Mouse (Mus musculus) ES-E14 (cell line): ENCODE data around the gene Nsd1. TPM values are rescaled to one million over a fixed set of nuclear protein-coding genes. Genes with fewer than 3 reads are reported as not detected.
A peak's percentile ranks its signal among the peaks of the same experiment; 100 is the strongest.

Source experiments
- DNase-seq: peaks from one replicate; pipeline ENCODE4 v3.0.0-alpha.2; 2013; ENCODE audit warnings: low read depth, low spot score
- H3K27ac ChIP-seq: 2 replicates; pipeline ENCODE4 v1.5.1; 2012; ENCODE audit warnings: low read depth, mild to moderate bottlenecking, low read length, moderate library complexity, mixed read lengths; ENCODE audit not compliant: poor library complexity, insufficient read depth, severe bottlenecking
- H3K36me3 ChIP-seq: 2 replicates; pipeline ENCODE4 v1.6.1; 2012; ENCODE audit warnings: mild to moderate bottlenecking, low read length, moderate library complexity, mixed read lengths; ENCODE audit not compliant: control insufficient read depth, poor library complexity, insufficient read depth, severe bottlenecking
- H3K4me1 ChIP-seq, 2 experiments: fragments of 150-350 bp in 1 of 2; sonication (generic) in 1 of 2; 2 replicates each; pipeline ENCODE4 v1.6.1; 2012; ENCODE audit warnings: low read length in 2 of 2, mild to moderate bottlenecking in 1 of 2, mixed read lengths in 1 of 2; ENCODE audit not compliant: control insufficient read depth in 2 of 2, insufficient read depth in 2 of 2, poor library complexity in 1 of 2
- H3K4me3 ChIP-seq, 2 experiments: fragments of 150-350 bp in 1 of 2; sonication (generic) in 1 of 2; 2 replicates each; pipeline ENCODE4 v1.5.1; 2012; ENCODE audit warnings: low read length in 2 of 2, low read depth in 1 of 2, mild to moderate bottlenecking in 1 of 2, mixed read lengths in 1 of 2; ENCODE audit not compliant: insufficient read depth in 1 of 2, poor library complexity in 1 of 2, severe bottlenecking in 1 of 2
- H3K9ac ChIP-seq: 2 replicates; pipeline ENCODE4 v1.6.1; 2012; ENCODE audit warnings: low read depth, mild to moderate bottlenecking, low read length, mixed read lengths; ENCODE audit not compliant: poor library complexity, insufficient read depth, severe bottlenecking
- H3K9me3 ChIP-seq: fragments of 150-350 bp; sonication (generic); 2 replicates; pipeline ENCODE4 v1.6.1; 2012; ENCODE audit warnings: low read depth, mild to moderate bottlenecking, low read length; ENCODE audit not compliant: control insufficient read depth, insufficient read depth
- CHD2 ChIP-seq: IDR thresholded peaks from 2 replicates; pipeline ENCODE4 v1.6.1; 2014; ENCODE audit warnings: mild to moderate bottlenecking, low read depth, low read length, inconsistent platforms
- HCFC1 ChIP-seq: IDR thresholded peaks from 2 replicates; pipeline ENCODE4 v1.6.1; 2012; ENCODE audit warnings: low read length, inconsistent platforms, borderline replicate concordance; ENCODE audit not compliant: insufficient read depth
- MAFK ChIP-seq: IDR thresholded peaks from 2 replicates; pipeline ENCODE4 v1.6.1; 2014; ENCODE audit warnings: mild to moderate bottlenecking, low read depth, low read length, inconsistent platforms; ENCODE audit not compliant: insufficient read depth
- ZC3H11A ChIP-seq: IDR thresholded peaks from 2 replicates; pipeline ENCODE4 v1.6.1; 2012; ENCODE audit warnings: low read depth, mild to moderate bottlenecking, inconsistent platforms, low read length, borderline replicate concordance
- ZNF384 ChIP-seq: IDR thresholded peaks from 2 replicates; pipeline ENCODE4 v1.6.1; 2012; ENCODE audit warnings: low read depth, low read length, inconsistent platforms
- in situ Hi-C, 2 experiments: fragments of 600-800 bp; cut with MboI; formaldehyde crosslinking; loops; one replicate each; pipeline ENCODE4 v1.15.1; 2025; ENCODE audit warnings: low sequenced_read_pairs in 2 of 2, inconsistent platforms in 1 of 2; ENCODE audit not compliant: unreplicated experiment in 2 of 2
- total RNA-seq: library from RNA; depleted of rRNA; stranded (reverse); fragments of 300-350 nt; gene quantifications from 2 replicates; pipeline ENCODE4 v1.2.3, GENCODE M21; 2012

The Nsd1 gene
- total RNA-seq, 1 experiment = 135 TPM

GRCm38 (mm10) chr13:55327633-55328032 lies 118.1 kb downstream of the Nsd1 start:
- peaks cover 24% of the 10 kb centered on the region for H3K36me3 ChIP-seq
- no peak overlapping the region for H3K4me3 ChIP-seq
- in situ Hi-C loops = no loop called here
- no peaks in the 10 kb centered on the region for H3K9me3 ChIP-seq
- H3K9ac ChIP-seq = 0 out of 2 replicates have a peak overlapping the region, but pooled peaks have one; percentile 27
- H3K4me1 ChIP-seq = peaks cover 3 to 36% of the 10 kb centered on the region in 2 experiments; a peak in 3 of 4 replicates
- no peak for TF ChIP-seq ZNF384
- no peak for TF ChIP-seq CHD2
- no peak for TF ChIP-seq HCFC1
- TF ChIP-seq MAFK = no peak
- no peak for TF ChIP-seq ZC3H11A
- H3K27ac ChIP-seq = no peak overlapping the region
- DNase-seq = peak; percentile 78

GRCm38 (mm10) chr13:55328171-55328570 lies 118.6 kb downstream of the Nsd1 start:
- Histone ChIP-seq H3K27ac (no peak overlapping the region), H3K4me3 (no peak overlapping the region), H3K36me3 (peaks cover 19% of the 10 kb centered on the region), H3K4me1 (peaks cover 3 to 33% of the 10 kb centered on the region in 2 experiments; a peak in 3 of 4 replicates), H3K9me3 (no peaks in the 10 kb centered on the region), H3K9ac (no peak overlapping the region)
- in situ Hi-C loops = no loop called here
- TF ChIP-seq HCFC1 (no peak), MAFK (no peak), ZNF384 (no peak), ZC3H11A (no peak), CHD2 (no peak)
- no peak for DNase-seq

GRCm38 (mm10) chr13:55328641-55329040 lies 119.1 kb downstream of the Nsd1 start:
- in situ Hi-C loops = no loop called here
- no peak for DNase-seq
- Histone ChIP-seq H3K4me3 (peak overlapping the region in 1 of 2 experiments; percentile 93; a peak in 2 of 4 replicates), H3K36me3 (peaks cover 16% of the 10 kb centered on the region), H3K4me1 (peaks cover 3 to 33% of the 10 kb centered on the region in 2 experiments; a peak in 3 of 4 replicates), H3K27ac (no peak overlapping the region), H3K9me3 (no peaks in the 10 kb centered on the region), H3K9ac (0 out of 2 replicates have a peak overlapping the region, but pooled peaks have one; percentile 58)
- TF ChIP-seq ZC3H11A = no peak
- no peak for TF ChIP-seq CHD2

- Histone ChIP-seq H3K9ac (peak overlapping the region; percentile 58; the same call in 1 of the 2 replicates), H3K36me3 (peaks cover 10% of the 10 kb centered on the region), H3K4me3 (peak overlapping the region; percentile 86 to 93), H3K27ac (no peak overlapping the region), H3K9me3 (no peaks in the 10 kb centered on the region), H3K4me1 (peaks cover 0 to 30% of the 10 kb centered on the region in 2 experiments; a peak in 3 of 4 replicates)
- TF ChIP-seq ZC3H11A (no peak), CHD2 (no peak), ZNF384 (no peak), MAFK (no peak), HCFC1 (no peak)
- no peak for DNase-seq
- in situ Hi-C loops = no loop called here
Observed at GRCm38 (mm10) chr13:55329109-55329682, 119.6 kb downstream of the Nsd1 start.
